Mouse (Mus musculus) thymus, postnatal 4 days (tissue): ENCODE results near the gene Sema3c.

ENCODE experiments used
- DNase-seq: peaks from one replicate; pipeline ENCODE4 v3.0.0; 2021

The Sema3c gene

DNA sequence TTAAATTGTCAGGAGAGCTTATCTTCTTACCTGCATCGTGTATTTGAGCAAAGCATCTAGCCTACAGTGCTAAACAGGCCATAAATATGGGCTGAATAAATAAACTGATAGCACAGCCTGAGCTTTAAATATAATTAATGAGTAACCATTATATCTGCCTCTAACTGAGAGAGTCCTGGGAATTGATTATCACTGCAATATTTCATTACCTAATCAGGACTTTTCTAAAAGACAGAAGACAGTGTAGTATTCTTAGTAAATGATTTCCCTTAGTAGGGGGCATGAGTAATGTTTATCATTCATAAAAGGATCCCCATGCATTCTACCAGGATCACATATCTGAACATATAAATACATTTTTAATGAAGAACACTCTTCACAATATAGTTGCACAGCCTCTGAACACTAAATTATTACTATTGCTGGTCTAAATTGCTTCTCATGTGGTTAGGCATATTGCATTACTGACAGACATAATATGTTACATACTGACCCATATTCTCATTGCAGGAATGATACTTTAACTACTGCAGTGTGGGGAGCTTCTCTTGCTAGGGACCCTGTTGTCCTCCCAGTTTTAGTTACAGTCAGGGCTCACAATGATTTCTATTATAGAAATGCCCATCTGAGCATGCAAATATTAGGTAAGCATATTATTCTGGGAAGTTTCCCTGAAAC, 74.9 kb downstream of the Sema3c start:
- no peak for DNase-seq

- no peak for DNase-seq
Observed at GRCm38 (mm10) chr5:17661223-17661622, 87.1 kb downstream of the Sema3c start.

- no peak for DNase-seq
Observed at GRCm38 (mm10) chr5:17671356-17671755, 97.3 kb downstream of the Sema3c start.

DNA sequence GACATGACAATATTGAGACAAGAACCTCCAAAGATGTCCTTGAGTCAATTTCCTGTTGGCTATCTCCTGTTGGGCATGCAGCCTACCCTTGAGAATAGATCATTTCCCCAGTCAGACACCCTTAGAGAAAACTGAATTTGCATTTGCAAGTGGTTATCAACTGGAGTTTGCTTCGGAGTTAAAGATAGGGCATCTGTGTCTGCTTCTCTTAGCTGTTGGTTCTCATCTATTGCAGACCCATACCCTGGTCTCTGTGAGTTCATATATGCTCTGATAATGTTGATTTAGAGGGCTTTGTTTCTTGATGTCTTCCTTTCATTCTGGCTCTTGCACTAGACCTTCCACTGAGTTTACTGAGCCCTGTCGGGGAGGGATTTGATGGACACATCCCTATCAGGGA, 106.8 kb downstream of the Sema3c start:
- DNase-seq: no peak

DNA sequence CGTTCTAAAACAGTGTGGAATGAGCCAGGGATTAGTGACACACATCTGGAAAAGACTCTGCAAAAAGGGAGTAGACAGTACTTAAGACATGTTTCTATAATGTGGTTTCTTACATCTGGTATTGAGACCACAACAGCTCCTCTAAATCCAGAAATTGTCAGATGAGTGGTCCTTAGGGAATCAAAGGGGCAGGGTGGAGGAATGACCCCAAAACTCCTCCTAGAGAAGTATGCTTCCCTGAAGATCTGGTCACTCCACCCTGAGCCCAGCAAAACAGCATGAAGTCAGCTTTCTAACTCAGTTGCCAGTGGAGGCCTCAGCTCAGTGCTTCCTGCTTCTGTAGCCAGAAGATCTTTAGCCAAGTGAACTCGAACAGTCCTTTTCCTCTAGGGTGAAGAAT, 115.0 kb downstream of the Sema3c start:
- no peak for DNase-seq

- no peak for DNase-seq
Observed at GRCm38 (mm10) chr5:17689604-17690003, 115.5 kb downstream of the Sema3c start.

- DNase-seq: no peak
Observed at GRCm38 (mm10) chr5:17695366-17695765, 121.3 kb downstream of the Sema3c start.

- DNase-seq: no peak
Observed at GRCm38 (mm10) chr5:17698905-17699304, 124.8 kb downstream of the Sema3c start.

DNA sequence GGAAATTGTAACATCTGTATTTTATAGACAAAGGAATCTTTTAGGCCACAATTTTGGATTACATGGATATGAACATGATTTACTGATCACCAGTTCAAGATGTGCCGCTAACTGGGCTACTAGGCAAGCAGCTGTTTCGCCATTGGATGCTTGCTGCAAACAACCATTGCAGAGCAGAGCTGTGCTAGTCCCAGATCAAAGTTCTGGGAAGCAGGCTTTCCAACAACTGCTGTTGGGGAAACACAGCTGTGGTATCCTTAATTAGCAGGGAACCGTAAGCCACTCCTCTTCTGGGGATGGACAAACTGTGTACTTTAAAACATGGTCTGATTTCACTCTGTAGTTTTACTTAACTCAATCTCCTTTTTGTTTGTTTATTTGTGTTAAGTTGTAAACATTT, 130.1 kb downstream of the Sema3c start:
- DNase-seq: no peak

GRCm38 (mm10) chr5:17707086-17707485, 133.0 kb downstream of the Sema3c start:
- no peak for DNase-seq

- DNase-seq: no peak
Observed at GRCm38 (mm10) chr5:17712374-17712773, 138.3 kb downstream of the Sema3c start.

DNA sequence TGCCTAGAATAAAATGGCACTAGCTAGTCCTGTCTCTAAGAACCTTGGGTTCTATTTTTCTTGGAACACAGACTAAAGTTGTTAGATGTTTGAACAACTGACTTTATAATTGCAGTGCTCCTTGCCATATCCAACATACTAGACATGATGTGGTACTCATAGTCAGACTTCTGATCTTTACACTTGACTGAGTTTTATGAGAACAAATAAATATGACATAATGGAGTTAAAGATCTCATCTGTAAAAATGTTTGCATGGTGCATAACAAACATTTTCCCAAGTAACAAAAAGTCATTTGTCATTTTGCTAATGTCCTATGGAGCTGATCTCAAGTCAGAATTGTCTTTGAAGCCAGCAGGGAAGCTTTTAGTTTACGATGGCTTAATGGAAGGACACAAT, 141.1 kb downstream of the Sema3c start:
- no peak for DNase-seq

- no peak for DNase-seq
Observed at GRCm38 (mm10) chr5:17720011-17720410, 145.9 kb downstream of the Sema3c start.

GRCm38 (mm10) chr5:17724031-17724430, 149.9 kb downstream of the Sema3c start:
- DNase-seq: no peak

- no peak for DNase-seq
Observed at GRCm38 (mm10) chr5:17728047-17728446, 154.0 kb downstream of the Sema3c start.

DNA sequence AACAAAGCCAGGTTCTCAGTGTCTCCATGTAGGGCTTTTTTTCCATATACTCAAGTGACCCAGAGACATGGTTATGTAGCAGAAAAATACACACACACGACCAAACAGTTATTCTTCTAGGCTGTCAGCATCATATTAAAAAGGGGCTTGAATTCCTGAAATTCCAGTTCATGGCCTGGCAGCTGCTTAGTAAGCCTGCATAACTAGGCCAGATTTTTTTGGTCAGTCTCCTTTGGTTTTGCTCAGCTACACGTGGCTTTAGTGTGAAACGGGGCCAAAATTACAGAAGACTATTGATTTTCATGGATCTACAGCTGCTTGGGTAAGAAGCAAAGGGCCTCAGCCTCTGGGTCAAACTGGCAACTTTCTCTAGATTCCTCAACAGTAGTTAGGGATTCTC, 165.7 kb downstream of the Sema3c start:
- DNase-seq: no peak

- no peak for DNase-seq
Observed at GRCm38 (mm10) chr5:17746520-17746919, 172.4 kb downstream of the Sema3c start.

GRCm38 (mm10) chr5:17747143-17747542, 173.1 kb downstream of the Sema3c start:
- no peak for DNase-seq

DNA sequence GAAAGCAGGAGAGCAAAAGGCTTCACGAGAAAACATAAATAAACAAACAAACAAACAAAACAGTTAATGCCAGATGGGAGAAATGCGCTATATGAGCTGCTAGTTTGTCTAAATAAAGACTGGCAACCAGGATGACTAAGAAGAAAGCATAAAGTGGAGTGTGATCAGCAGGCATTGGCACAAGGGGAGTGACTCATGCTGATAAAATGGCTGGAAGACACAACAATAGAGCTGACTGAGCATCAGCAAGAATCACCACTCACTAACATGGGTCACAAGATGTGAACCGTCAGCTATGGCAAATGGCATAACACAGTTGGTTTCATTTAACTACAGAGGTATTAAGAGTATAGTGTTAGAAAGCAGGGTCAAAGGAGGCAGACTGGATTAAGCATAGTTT, 174.2 kb downstream of the Sema3c start:
- no peak for DNase-seq

DNA sequence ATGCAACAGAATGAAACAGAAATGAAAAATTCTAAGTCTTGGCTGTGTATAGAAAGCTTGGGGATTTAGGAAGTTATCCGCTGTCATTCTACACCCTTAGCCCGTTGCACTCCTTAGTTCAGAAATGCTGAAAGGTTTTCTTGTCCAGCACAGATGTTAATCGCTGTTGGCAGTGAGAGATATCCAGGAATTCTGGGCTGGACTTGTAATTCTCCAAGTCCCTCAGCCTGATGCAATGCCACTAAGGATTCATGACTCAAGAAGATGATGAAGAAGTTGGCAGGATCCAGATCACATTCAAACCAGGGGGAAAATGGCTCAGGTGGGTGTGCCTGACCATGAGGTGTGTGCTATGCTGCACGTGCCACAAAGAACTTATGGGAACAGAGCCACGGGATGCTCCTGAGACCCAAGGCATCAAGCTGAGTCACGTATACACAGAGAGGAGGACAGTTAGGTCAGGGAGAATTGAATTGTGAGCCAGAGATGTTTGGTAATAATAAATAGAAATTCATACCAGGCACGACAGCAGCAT, 179.5 kb downstream of the Sema3c start:
- DNase-seq: no peak

DNA sequence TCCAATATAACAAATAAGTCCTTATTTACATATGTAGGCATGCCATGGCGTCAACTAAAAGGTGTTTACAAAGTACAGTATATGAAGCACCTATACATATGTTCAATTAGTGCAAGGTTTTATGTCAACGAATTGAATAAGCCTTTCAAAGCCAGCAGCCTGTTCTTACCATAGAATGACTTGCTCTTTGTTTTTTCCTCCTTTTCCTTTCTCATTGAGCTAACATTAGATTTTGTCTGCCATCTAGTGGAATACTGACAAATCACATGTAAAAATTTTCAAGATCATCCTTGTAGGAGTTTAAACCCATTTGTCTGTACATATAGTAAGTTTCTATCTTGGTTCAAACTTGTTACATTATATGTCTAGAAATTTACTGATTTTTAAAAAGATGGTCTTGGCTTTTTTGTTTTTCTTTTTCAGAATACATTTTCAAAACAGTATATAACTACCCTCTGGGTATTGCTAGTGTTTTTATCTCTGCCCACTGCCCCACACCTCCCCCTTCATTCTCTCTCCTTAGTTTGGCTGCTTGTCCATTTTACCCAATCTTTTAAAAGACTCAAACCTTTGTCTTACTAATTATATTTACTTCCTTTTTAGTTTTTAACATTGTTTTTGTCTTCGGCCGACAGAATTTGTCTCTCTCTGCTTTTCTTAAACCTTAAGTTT, 192.1 kb downstream of the Sema3c start:
- no peak for DNase-seq

DNA sequence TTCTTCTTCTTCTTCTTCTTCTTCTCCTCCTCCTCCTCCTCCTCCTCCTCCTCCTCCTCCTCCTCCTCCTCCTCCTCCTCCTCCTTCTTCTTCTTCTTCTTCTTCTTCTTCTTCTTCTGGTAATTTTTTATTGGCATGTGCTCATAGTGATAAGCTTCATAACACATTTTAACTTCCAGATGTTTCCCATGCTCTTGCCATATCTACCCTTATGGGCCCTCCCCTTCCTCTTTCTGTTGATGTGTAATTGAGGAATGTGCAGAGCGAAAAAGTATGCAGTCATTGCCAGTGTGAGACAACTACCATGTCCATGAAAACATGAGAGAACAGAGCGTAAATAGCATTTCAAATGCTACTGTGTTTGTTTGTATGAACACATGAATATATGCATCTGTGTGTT, 196.2 kb downstream of the Sema3c start:
- no peak for DNase-seq

DNA sequence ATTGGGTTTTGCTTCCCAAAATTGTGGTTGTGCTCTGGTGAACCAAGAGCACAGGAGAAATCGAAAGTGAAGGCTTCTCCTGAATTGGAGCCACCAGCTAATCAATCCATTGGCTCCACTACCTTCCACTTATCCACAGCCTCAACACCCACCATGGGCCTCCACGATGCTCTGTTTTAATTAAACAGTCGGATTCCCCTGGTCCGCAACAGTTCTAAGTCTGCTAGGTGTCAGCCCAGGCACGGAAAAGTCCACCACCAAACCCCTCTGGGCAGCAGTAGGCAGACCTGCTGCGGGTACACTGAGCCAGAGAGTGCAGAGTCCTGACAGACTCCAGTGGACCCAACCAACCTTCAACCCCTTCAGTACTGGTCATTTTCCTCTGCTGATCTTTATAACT, 202.5 kb downstream of the Sema3c start:
- peak; percentile 65 for DNase-seq
